Mouse (Mus musculus) thymus, adult 2 months (tissue): ENCODE measurements at regions not wholly inside any gene's neighbourhood (a gene's known extent, or its start where the extent isn't known, plus 50 kb on each side); places are given as distances from the start of the nearest gene placed in this dataset.

Source experiments
- CTCF ChIP-seq: fragments of 200-500 bp; IDR thresholded peaks from 2 replicates; pipeline ENCODE4 v1.5.1; 2012; ENCODE audit warnings: mild to moderate bottlenecking, control low read depth, low read length, moderate library complexity, borderline replicate concordance; ENCODE audit not compliant: control insufficient read depth, poor library complexity, insufficient read depth; ENCODE audit errors: extremely low read depth
- POLR2A ChIP-seq: fragments of 200-500 bp; IDR thresholded peaks from 2 replicates; pipeline ENCODE4 v1.6.1; 2012; ENCODE audit warnings: mild to moderate bottlenecking, low read length, control low read depth, moderate library complexity; ENCODE audit not compliant: control insufficient read depth, poor library complexity, insufficient read depth; ENCODE audit errors: extremely low read depth

- TF ChIP-seq POLR2A: no peak
- TF ChIP-seq CTCF: no peak
These were observed 473.2 kb downstream of the 1810013L24Rik start for GRCm38 (mm10) chr16:9303134-9303533.
